7 mouse cellular contexts compared by ENCODE assay signal in the genomic region with DNA sequence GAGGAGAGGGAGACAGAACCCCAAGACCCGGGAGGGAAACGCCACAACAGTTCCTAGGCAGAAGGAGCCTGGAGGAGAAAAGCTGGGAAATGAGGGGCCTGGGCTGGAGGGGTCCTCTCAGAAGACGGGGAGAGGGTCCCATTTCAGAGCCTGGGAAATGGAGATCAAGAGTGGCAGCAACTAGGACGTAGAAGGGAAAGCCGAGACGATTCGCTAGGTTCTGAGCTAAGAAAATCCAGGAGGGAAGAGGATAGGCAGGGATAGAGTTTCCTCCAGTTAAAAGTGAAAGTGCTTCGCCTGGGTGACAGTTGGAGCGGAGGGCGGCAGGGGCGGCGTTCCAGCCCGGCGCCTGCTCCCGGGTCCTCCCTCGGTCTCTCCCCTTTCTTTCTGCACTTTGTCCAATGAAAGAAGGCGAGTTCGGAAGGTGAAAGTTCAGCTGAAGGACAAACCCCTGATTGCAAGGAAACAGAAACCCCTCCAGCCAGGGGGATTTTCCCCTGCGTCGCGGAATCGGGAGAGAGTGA. TPM values are rescaled to one million over a fixed set of nuclear protein-coding genes. Genes with fewer than 3 reads are reported as not detected.
DNase-seq lines count a peak whose midpoint lies in the region.

No protein-coding gene starts in this region.

- intact Hi-C loops in gastrocnemius, postnatal 14 days (cut with DNase I; ENCODE audit: low total_unique reads), result no loop called here
- intact Hi-C loops in left cerebral cortex, postnatal 25 days (cut with DNase I), result loop anchor here (2.0 to 5.0 kb wide), 7 partner anchors 38 to 1416 kb away; no protein-coding TSS in a partner anchor

- peak; percentile 79 for DNase-seq in adipocyte (ENCODE audit: low spot score)
- DNase-seq in embryo, embryonic 10.5 days (ENCODE audit: low spot score), result peak; percentile 91
- peak; percentile 77 for DNase-seq in gastrocnemius, postnatal 14 days
- peak; percentile 63 for DNase-seq in induced T-regulatory cell, adult 2 months (ENCODE audit: low read depth)
- peak; percentile 68 to 82 for DNase-seq in left cerebral cortex, postnatal 25 days (ENCODE audit: low spot score in 2 of 2)
- peak; percentile 92 for DNase-seq in mesoderm, embryonic 11.5 days (ENCODE audit: low read depth, low spot score)
- DNase-seq in right cerebral cortex, postnatal 36 days (ENCODE audit: low spot score in 2 of 2), result peak; percentile 56 to 59

RNA-seq across cellular contexts. Expression of a gene that starts 0.7 kb away (rescaled TPM):
- total RNA-seq in gastrocnemius, postnatal 14 days (2021), result 10 to 100 TPM; 18.0 to 20.7 TPM
- total RNA-seq in left cerebral cortex, postnatal 25 days (2021), result 100 to 1,000 TPM; 132 to 157 TPM

Comparison
In these comparisons a context has a peak if more than half of its experiments do, and no peak if none do; other contexts are left out.
1. Peak in every context shown above with its lines: DNase-seq.
2. RNA of a gene that starts 0.7 kb away (total RNA-seq): 132 to 157 TPM in left cerebral cortex, postnatal 25 days; 18.0 to 20.7 TPM in gastrocnemius, postnatal 14 days; every median in the first group is over 4 times any median in the second.